Mouse (Mus musculus) Patski (cell line): ENCODE data around the gene H2-T22. TPM values are rescaled to one million over a fixed set of nuclear protein-coding genes. Genes with fewer than 3 reads are reported as not detected.
"Not testable (repeated sequence)": the region's sequence is repeated elsewhere in the genome, so short reads cannot be mapped to it uniquely, and the experiment has no call there.

ENCODE experiments used
- ATAC-seq: fragments of 100-300 bp; one replicate; pipeline ENCODE4 v1.8.0; 2021
- CTCF ChIA-PET: fragments of 350-600 bp; sonication (Branson Sonifier 250); formaldehyde crosslinking; loops from one replicate; lab custom pipeline; 2022; ENCODE audit warnings: inconsistent platforms; lab: Charles Lee
- POLR2A ChIA-PET: fragments of 350-600 bp; sonication (Branson Sonifier 250); formaldehyde crosslinking; loops from one replicate; lab custom pipeline; 2022; ENCODE audit warnings: antibody characterized with exemption, inconsistent platforms; lab: Charles Lee
- DNase-seq: peaks from one replicate; pipeline ENCODE4 v3.0.0-alpha.2; 2011; ENCODE audit warnings: low read depth, low spot score
- H3K27me3 ChIP-seq: fragments of 371-371 bp; one replicate; pipeline ENCODE4 v1.5.1; 2021
- CTCF ChIP-seq: fragments of 100-300 bp; IDR thresholded peaks from one replicate; pipeline ENCODE4 v1.5.1; 2021
- in situ Hi-C: fragments of 300-500 bp; cut with MboI; formaldehyde crosslinking; loops from 3 replicates; pipeline ENCODE4 v1.11.1; 2018; ENCODE audit warnings: low pct_unique_long_range_greater_than_20kb, mixed read lengths
- polyA plus RNA-seq: library from polyadenylated mRNA; unstranded; gene quantifications from one replicate; pipeline ENCODE4 v1.2.3, GENCODE M21; 2021

H2-T22 gene
- polyA plus RNA-seq, 1 experiment from 2014 or later = 24.8 TPM

- ATAC-seq (no peak), DNase-seq (no peak)
- in situ Hi-C loops = no loop called here
- ChIA-PET POLR2A (no interaction called here), CTCF (interaction anchor here (0.9 to 2.2 kb wide), 3 partner anchors 17 to 50 kb away, joined by 3 to 8 read pairs (median 4); no protein-coding TSS in a partner anchor)
- TF ChIP-seq CTCF = no peak
- H3K27me3 ChIP-seq = no peaks in the 10 kb centered on the region
Observed at GRCm38 (mm10) chr17:36043286-36043685, 739 bp upstream of the H2-T22 start.

DNA sequence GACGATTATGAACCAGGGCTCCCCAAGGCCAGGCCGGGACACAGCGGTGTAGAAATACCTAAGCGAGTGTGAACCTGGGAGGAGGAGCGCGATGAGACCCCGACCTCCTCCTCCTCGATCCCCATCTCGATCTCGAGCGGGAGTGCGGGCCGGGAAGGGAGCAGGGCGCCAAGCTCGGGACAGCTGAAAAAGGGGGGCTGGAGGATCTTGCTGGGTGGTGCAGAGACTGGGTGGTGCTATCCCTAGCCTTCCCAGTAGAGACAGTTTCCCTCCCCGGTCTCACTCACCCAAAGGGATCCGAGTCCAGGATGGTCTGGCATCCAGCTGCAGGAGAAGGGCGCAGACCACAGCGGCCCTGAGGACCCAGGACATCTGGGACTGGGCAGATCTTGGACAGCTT is 492 bp downstream of the H2-T22 start:
- in situ Hi-C loops, H3K27me3 ChIP-seq, POLR2A ChIA-PET, CTCF ChIA-PET, DNase-seq: not testable (repeated sequence)
- peak; percentile 60 for ATAC-seq

- POLR2A ChIA-PET, in situ Hi-C loops, H3K27me3 ChIP-seq, DNase-seq, CTCF ChIA-PET, ATAC-seq: not testable (repeated sequence)
Observed at GRCm38 (mm10) chr17:36040604-36041003, 1.9 kb downstream of the H2-T22 start.

GRCm38 (mm10) chr17:36036126-36036525 is 6.4 kb downstream of the H2-T22 start:
- CTCF ChIA-PET = interaction anchor here (0.8 to 3.6 kb wide), 4 partner anchors 24 to 78 kb away, joined by 3 to 15 read pairs (median 4); no protein-coding TSS in a partner anchor
- POLR2A ChIA-PET, H3K27me3 ChIP-seq, ATAC-seq, DNase-seq: not testable (repeated sequence)
- in situ Hi-C loops = loop anchor here (10.0 kb wide), 1 partner anchor 79 kb away; no protein-coding TSS in a partner anchor

DNA sequence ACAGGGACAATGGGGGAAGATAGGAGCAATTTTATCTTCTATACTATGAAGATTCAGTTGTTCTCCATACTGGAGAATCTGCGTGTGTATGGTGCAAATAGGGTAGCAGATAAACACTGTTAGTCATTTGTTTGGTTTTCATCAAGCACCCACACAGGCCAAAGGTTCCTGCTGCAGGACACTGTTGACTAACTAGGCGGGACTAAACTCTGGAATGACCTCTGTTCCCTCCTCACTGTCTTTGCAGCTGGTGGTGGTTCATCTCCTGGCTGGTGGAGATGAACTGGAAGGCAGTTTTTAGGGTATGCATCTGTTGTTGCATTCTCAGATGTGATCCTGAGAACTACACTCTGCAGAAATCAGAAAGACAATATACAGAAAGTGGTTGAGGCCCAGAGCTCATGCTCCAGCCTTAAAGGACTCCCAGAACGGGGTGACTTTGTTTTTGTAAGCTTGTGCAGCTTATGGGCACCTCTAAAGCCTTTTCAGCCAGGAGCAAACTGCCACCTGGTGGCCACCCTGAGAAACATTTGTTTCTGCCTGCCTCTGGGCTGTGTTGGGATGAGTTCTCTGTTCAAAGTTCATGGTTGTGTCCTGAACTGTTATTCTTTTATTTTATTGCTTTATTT is 7.4 kb downstream of the H2-T22 start:
- ATAC-seq, DNase-seq, H3K27me3 ChIP-seq, POLR2A ChIA-PET: not testable (repeated sequence)
- peak; percentile 63 for TF ChIP-seq CTCF
- CTCF ChIA-PET = interaction anchor here (0.8 to 3.6 kb wide), 7 partner anchors 14 to 97 kb away, joined by 3 to 15 read pairs (median 5); partner anchors contain the start of gene H2-T24
- in situ Hi-C loops = loop anchor here (10.0 kb wide), 1 partner anchor 80 kb away; no protein-coding TSS in a partner anchor

DNA sequence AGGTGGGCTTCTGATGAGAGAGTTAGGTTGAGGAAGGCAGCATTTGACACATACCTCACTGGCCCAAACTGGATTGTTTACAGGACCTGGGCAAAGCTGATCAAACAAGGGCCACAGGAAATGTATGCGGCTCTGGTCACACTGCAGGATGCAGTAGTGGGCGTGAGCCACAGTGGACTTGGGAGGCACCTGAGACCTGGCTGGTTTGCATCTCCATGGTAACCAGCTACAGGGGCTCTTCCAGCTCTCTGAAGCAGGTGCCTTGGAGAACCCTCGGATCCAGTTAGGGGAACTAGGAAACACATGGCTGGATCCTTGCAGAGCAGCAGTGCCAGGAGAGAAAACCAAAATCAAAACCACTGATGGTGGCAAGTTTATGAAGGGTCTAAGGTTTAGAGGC is 8.0 kb downstream of the H2-T22 start:
- H3K27me3 ChIP-seq, DNase-seq, POLR2A ChIA-PET, ATAC-seq: not testable (repeated sequence)
- CTCF ChIA-PET = interaction anchor here (0.8 to 3.6 kb wide), 6 partner anchors 14 to 97 kb away, joined by 3 to 15 read pairs (median 6); partner anchors contain the start of gene H2-T24
- in situ Hi-C loops = loop anchor here (10.0 kb wide), 1 partner anchor 80 kb away; no protein-coding TSS in a partner anchor

DNA sequence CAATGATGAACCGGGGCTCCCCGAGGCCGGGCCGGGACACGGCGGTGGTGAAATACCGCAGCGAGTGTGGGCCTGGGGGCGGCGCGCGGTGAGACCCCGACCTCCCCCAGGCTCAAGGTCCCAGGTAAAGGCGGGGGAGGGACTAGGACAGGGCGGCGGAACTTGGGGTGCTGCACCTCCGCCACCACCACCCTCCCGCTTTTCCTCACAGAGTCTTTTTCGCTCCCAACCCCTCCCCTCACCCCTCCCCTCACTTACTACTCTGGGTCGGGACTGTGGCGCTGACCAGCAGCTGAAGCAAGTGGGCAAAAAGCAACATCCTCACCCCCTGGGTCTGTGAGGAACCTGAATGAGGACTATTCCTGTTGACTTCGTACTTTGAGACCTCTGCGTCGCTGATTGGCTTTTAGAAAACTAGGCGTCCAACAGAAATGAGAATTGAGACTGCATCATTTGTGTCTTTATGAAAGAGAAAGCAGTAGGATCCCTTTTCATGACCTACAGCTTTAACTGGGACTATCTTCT is 10.1 kb downstream of the H2-T22 start, which contains the start of gene H2-T23:
H2-T23 (minus strand) TSS at position 505 of the 525 bp plus-strand sequence.
- in situ Hi-C loops = loop anchor here (10.0 kb wide), 1 partner anchor 82 kb away; no protein-coding TSS in a partner anchor
- DNase-seq, H3K27me3 ChIP-seq, POLR2A ChIA-PET: not testable (repeated sequence)
- ATAC-seq = peak; percentile 50
- CTCF ChIA-PET = interaction anchor here (1.2 to 3.1 kb wide), 2 partner anchors 32 to 35 kb away, joined by 4 to 12 read pairs; no protein-coding TSS in a partner anchor

DNA sequence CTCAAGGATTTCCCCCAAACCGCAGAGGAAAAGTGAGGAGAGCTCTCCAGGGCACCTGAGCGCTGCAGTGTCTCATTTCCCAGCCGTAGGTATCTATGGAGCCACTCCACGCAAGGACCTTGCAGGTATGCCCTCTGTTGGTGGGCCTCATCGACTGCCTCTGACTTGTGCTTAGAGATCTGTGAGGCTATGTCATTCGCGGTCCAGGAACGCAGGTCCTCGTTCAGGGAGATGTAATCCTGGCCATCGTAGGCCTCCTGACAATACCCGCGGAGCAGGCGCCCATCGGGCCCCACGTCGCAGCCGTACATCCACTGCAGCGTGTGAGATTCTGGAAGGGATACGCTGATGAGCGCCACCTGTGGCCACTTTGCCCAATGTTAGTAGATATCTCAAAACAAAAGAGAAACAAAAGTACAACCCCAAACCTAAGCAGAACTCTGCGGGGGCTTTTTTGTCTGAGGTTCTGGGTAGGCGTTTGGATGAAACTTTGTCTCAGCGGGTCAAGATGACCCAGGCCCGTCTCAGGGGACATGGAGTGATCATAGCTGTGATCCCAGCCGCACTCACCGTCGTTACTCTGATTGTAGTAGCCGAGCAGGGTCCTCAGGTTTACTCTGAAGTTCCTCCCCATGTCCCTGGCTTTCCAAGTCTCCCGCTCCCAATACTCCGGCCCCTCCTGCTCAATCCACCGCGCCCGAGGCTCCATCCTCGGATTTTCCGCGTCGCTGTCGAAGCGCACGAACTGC is 10.8 kb downstream of the H2-T22 start:
- ATAC-seq = peak; percentile 66
- not testable (repeated sequence) for DNase-seq, H3K27me3 ChIP-seq
- POLR2A ChIA-PET = interaction anchor here (0.7 kb wide), 1 partner anchor 33 kb away, joined by 3 read pairs; no protein-coding TSS in a partner anchor
- in situ Hi-C loops = loop anchor here (10.0 kb wide), 1 partner anchor 83 kb away; no protein-coding TSS in a partner anchor
- CTCF ChIA-PET = interaction anchor here (0.9 to 3.1 kb wide), 3 partner anchors 11 to 31 kb away, joined by 3 to 12 read pairs (median 6); partner anchors contain the start of gene H2-T24
- TF ChIP-seq CTCF = peak; percentile 76

- in situ Hi-C loops = loop anchor here (10.0 kb wide), 1 partner anchor 84 kb away; no protein-coding TSS in a partner anchor
- not testable (repeated sequence) for DNase-seq, H3K27me3 ChIP-seq, ATAC-seq
- ChIA-PET POLR2A (interaction anchor here (0.7 kb wide), 1 partner anchor 33 kb away, joined by 3 read pairs; no protein-coding TSS in a partner anchor), CTCF (interaction anchor here (0.9 to 3.1 kb wide), 4 partner anchors 10 to 34 kb away, joined by 3 to 12 read pairs (median 4); partner anchors contain the start of gene H2-T24)
Observed at GRCm38 (mm10) chr17:36030703-36031582, 11.6 kb downstream of the H2-T22 start.

GRCm38 (mm10) chr17:36030046-36030702 is 12.4 kb downstream of the H2-T22 start:
- CTCF ChIA-PET = interaction anchor here (1.0 to 3.1 kb wide), 3 partner anchors 27 to 33 kb away, joined by 3 to 12 read pairs (median 6); no protein-coding TSS in a partner anchor
- DNase-seq, ATAC-seq, POLR2A ChIA-PET, H3K27me3 ChIP-seq: not testable (repeated sequence)
- in situ Hi-C loops = loop anchor here (10.0 kb wide), 1 partner anchor 85 kb away; no protein-coding TSS in a partner anchor
